Mouse (Mus musculus) heart, adult 2 months (tissue): ENCODE results near the gene Il1rapl2.

Source experiments
- CTCF ChIP-seq: fragments of 200-600 bp; IDR thresholded peaks from 2 replicates; pipeline ENCODE4 v1.8.1; 2022; ENCODE audit warnings: antibody characterized with exemption, mild to moderate bottlenecking, moderate library complexity
- EP300 ChIP-seq: fragments of 200-500 bp; IDR thresholded peaks from 2 replicates; pipeline ENCODE4 v1.6.1; 2011; ENCODE audit warnings: low read depth, low read length, control low read depth; ENCODE audit not compliant: insufficient read depth

DNA sequence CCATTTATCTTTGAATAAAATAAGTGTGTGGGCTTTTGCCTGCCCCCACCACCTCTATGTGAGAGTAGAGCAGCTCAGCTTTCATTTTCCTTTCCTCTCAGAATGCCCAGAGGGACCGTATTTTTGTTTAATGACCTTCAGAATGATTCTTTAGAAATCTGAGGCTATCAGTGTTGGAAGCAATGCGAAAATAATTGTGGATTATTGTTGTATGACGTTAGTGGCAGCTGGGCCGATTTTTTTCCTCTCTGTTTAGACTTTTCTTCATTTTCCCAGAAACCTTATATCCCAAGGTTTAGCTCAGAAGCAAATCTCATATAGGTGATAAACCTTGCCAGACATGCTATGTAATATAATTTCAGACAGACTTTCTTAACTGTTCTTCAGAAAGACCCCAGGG, 664.2 kb downstream of the Il1rapl2 start:
- no peak for TF ChIP-seq CTCF
- TF ChIP-seq EP300: no peak
